Mouse (Mus musculus): ENCODE results near the gene Reln.
A peak's percentile ranks its signal among the peaks of the same experiment; 100 is the strongest.

The Reln gene

DNA sequence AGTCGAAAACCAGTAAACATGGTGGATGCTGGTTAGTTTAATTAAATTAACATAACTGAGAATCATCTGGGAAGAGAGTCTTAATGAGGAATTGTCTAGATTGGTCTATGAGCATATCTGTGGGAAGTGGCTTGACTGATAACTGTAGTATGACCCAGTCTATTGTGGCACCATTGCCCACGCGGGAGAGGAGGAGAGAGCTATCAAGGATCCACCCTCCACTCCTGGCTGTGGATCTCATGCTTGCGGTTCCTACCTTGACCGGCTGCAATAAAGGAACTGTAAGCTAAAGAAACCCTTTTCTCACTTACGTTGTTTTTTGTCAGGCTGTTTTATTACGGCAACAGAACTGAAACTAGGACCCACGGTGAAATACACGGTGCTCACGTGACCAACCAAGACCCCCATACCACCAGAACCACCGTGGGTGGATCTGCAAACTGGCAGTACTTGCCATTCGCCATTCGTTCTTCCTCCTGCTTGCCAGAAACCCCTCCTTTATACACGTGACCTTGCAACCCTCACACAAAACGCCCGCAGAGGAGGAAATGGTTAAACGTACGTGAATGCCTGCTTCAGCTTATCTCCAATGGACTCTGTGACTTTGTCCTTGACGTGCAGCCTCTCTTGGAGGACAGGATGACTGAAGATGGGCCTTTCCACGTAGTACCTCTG, 497.7 kb downstream of the Reln start:
- no peak for DNase-seq (ENCODE audit: low spot score)

- peak; percentile 16 for DNase-seq (ENCODE audit: low spot score)
These were observed 499.8 kb downstream of the Reln start for GRCm38 (mm10) chr5:21844676-21845075.
